Comparison of ENCODE assay signal across 8 mouse cellular contexts in the genomic region with DNA sequence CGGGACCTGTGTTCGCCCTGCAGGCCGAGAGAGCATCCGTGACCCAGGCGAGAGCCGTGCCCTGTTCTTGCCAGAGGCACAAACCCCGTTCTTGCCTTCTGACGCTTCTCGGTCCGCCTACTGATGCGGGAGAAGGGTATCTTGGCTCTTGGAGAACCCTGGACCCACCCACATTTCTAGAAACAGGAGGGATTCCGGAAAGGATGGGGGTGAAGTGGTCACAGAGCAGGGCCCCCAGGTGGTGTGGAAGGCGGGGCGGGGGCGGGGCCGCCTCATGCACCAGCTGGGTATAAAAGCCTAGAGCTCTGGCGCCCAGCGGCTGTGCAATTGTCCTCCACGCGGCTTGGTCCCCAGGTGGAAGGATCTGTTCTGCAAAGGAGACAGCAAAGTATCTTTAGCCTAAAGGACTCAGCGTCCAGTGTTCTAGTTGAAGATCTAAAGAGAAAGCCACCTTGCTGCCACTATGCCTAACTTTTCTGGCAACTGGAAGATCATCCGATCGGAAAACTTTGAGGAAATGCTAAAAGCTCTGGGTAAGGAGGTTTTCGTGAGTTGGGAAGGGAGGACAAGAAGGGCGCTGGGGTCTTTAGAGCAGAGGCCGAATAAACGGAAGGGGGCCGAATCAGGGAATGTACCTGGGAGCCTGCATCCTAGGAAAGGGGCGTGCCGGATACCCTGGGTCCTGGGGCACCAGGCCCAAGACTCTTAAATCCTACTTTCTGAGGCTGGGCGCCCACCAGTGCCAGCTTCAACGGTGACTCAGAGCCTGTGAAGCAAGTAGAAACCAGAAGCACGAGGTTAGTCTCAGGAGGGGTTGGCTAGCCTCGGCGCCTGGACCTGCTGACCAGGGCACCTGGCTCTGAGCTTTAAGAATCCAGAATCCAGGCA. TPM values are rescaled to one million over a fixed set of nuclear protein-coding genes. Genes with fewer than 3 reads are reported as not detected.
A peak's percentile ranks its signal among the peaks of the same experiment; 100 is the strongest.
DNase-seq lines count a peak whose midpoint lies in the region; ATAC-seq and TF ChIP-seq lines count a peak whose summit lies in the region.

A gene (plus strand): TSS at position 289 of the 888 bp plus-strand sequence.

- H3K4me3 ChIP-seq in kidney, adult 2 months (ENCODE audit: insufficient read depth, low read depth, low read length): no peak within 1 kb of the TSS
- peak within 1 kb of the TSS; percentile 36 for H3K4me3 ChIP-seq in hindbrain, embryonic 13.5 days
- peak within 1 kb of the TSS; percentile 29 for H3K4me3 ChIP-seq in midbrain, embryonic 13.5 days (replicated peaks)

- H3K9ac ChIP-seq in hindbrain, embryonic 13.5 days: peak within 1 kb of the TSS; percentile 68
- H3K9ac ChIP-seq in midbrain, embryonic 13.5 days (replicated peaks): peak within 1 kb of the TSS; percentile 64

- no peaks in the 10 kb centered on the region for H3K36me3 ChIP-seq in kidney, adult 2 months (ENCODE audit: control insufficient read depth, insufficient read depth, low read length)
- H3K36me3 ChIP-seq in hindbrain, embryonic 13.5 days: 0 out of 2 replicates have a peak, but pooled peaks cover 1% of the 10 kb centered on the region
- no peaks in the 10 kb centered on the region for H3K36me3 ChIP-seq in midbrain, embryonic 13.5 days

- WGBS in kidney, adult 2 months: 5% methylated on average over 35 of the region's 35 CpGs
- WGBS in hindbrain, embryonic 13.5 days: under 1% methylated on average over 35 of the region's 35 CpGs
- WGBS in midbrain, embryonic 13.5 days: 1% methylated on average over 35 of the region's 35 CpGs

- peak; percentile 29 for ATAC-seq in common myeloid progenitor, adult 5-6 weeks (replicated peaks; ENCODE audit: low read depth, poor library complexity, severe bottlenecking)
- 0 out of 2 replicates have a peak, but pooled peaks have one; percentile 2 for ATAC-seq in hindbrain, embryonic 13.5 days (ENCODE audit: low FRiP score)
- ATAC-seq in midbrain, embryonic 13.5 days: 0 out of 2 replicates have a peak, but pooled peaks have one; percentile 5

- no peak for TF ChIP-seq CTCF in kidney, adult 2 months (conservative IDR thresholded peaks at IDR 0.05; ENCODE audit: insufficient read depth, insufficient read length, low read depth, low read length)

- H3K27me3 ChIP-seq in kidney, adult 2 months (replicated peaks; ENCODE audit: control insufficient read depth, insufficient read depth, low read length): peaks cover 2% of the 10 kb centered on the region; the same call in 1 of the 2 replicates
- no peaks in the 10 kb centered on the region for H3K27me3 ChIP-seq in hindbrain, embryonic 13.5 days
- no peaks in the 10 kb centered on the region for H3K27me3 ChIP-seq in midbrain, embryonic 13.5 days

- no peaks in the 10 kb centered on the region for H3K4me1 ChIP-seq in kidney, adult 2 months (ENCODE audit: control insufficient read depth, insufficient read depth, low read length)
- peaks cover 85% of the 10 kb centered on the region for H3K4me1 ChIP-seq in hindbrain, embryonic 13.5 days (replicated peaks)
- H3K4me1 ChIP-seq in midbrain, embryonic 13.5 days (replicated peaks): peaks cover 87% of the 10 kb centered on the region

- no peaks in the 10 kb centered on the region for H3K9me3 ChIP-seq in hindbrain, embryonic 13.5 days
- no peaks in the 10 kb centered on the region for H3K9me3 ChIP-seq in midbrain, embryonic 13.5 days

- H3K4me2 ChIP-seq in hindbrain, embryonic 13.5 days: peak within 1 kb of the TSS; percentile 59
- peak within 1 kb of the TSS; percentile 62 for H3K4me2 ChIP-seq in midbrain, embryonic 13.5 days (replicated peaks)

- no peak for TF ChIP-seq POLR2A in kidney, adult 2 months (IDR thresholded peaks at IDR 0.05; ENCODE audit: low read depth, low read length)

- DNase-seq in kidney, postnatal 10 days: peak; percentile 38
- DNase-seq in kidney, adult 2 months: no peak
- no peak for DNase-seq in cerebellum, adult 9-10 months
- DNase-seq in adrenal gland, postnatal 4 days (ENCODE audit: low spot score in 2 of 2): no peak
- no peak for DNase-seq in frontal cortex, postnatal 36 days (ENCODE audit: low spot score in 2 of 2)

- no peak within 1 kb of the TSS for H3K27ac ChIP-seq in kidney, adult 2 months (ENCODE audit: insufficient read depth, low read depth, low read length)
- peak within 1 kb of the TSS; percentile 71 for H3K27ac ChIP-seq in hindbrain, embryonic 13.5 days
- H3K27ac ChIP-seq in midbrain, embryonic 13.5 days: peak within 1 kb of the TSS; percentile 69

RNA-seq across cellular contexts. Expression of the gene that starts here (rescaled TPM):
- polyA plus RNA-seq in kidney, adult 2 months (2012; rRNA removed): 0.88 and 0.94 TPM in 2 replicates
- total RNA-seq in common myeloid progenitor, adult 5-6 weeks (2017): 2.0 TPM in 1 of 2 replicates, not detected in the other
- 145 and 148 TPM in 2 replicates for polyA plus RNA-seq in hindbrain, embryonic 13.5 days (2015; fragmentation: Nextera tagmentation; extraction: Ambion mirVana)
- polyA plus RNA-seq in midbrain, embryonic 13.5 days (2015; fragmentation: Nextera tagmentation; extraction: Ambion mirVana): 129 and 135 TPM in 2 replicates
- total RNA-seq in adrenal gland, postnatal 4 days (2021): 1 to 10 TPM; 1.7 to 2.0 TPM

Comparison
In these comparisons a context has a peak if more than half of its experiments do, and no peak if none do; other contexts are left out.
1. RNA of the gene that starts here (polyA plus RNA-seq): 145 to 148 TPM in hindbrain, embryonic 13.5 days and 129 to 135 TPM in midbrain, embryonic 13.5 days; 0.88 to 0.94 TPM in kidney, adult 2 months; every median in the first group is over 10 times any median in the second.
2. Peak in every context shown above with its lines, with median percentiles within 50 percentile points of each other: ATAC-seq.